Mouse (Mus musculus): ENCODE measurements around the gene Vmn1r13. TPM values are rescaled to one million over a fixed set of nuclear protein-coding genes. Genes with fewer than 3 reads are reported as not detected.

Vmn1r13 gene
- polyA plus RNA-seq (2012; rRNA removed), result 0.01 TPM in 1 of 2 replicates, not detected in the other

DNA sequence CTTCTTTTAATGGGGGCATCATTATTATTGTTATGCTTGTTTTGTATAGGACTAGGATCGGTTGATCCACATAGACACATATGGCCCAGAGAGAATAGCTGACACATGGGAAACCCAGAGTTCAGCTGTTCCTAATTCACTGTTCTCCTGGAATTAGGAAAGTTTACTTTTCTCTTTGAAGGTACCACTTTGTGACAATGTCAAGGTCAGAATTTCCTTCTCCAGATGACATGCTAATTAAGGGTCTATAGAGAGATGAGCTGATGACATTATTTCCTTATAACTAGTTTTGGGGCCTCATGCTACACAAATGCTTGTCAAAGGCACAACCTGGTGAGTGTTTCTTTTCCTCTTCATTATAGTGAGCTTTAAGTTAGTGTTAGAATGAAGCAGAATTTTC is at the start of gene Vmn1r13:
Gene Vmn1r13 (plus strand): TSS at position 301 of the 400 bp plus-strand sequence.

DNA sequence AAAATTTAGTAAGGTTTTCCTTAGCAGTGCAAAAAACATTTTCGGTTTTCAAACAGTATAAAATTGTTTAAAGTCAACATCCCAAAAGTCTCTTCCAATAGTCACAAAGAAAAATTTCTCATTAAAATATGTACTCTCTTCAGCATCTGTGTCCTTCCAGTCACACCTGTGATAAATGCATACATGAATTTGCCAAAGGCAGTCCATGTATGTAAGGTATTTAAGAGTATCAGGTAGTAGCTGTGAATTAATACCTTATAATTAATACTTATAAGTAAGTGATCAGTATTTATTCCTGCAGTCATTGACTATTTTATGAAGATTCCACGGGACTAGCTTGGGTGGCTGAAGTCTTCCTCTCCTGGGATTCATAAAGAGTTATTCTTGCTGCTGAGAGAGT is 46.5 kb upstream of the Vmn1r13 start, which contains the start of gene Vmn1r12:
Gene Vmn1r12 (plus strand): TSS at position 301 of the 400 bp plus-strand sequence.

GRCm38 (mm10) chr6:57231386-57231785 is 28.3 kb downstream of the Vmn1r13 start, which contains the start of gene Vmn1r14:
Gene Vmn1r14 (plus strand): TSS chr6:57231686.

DNA sequence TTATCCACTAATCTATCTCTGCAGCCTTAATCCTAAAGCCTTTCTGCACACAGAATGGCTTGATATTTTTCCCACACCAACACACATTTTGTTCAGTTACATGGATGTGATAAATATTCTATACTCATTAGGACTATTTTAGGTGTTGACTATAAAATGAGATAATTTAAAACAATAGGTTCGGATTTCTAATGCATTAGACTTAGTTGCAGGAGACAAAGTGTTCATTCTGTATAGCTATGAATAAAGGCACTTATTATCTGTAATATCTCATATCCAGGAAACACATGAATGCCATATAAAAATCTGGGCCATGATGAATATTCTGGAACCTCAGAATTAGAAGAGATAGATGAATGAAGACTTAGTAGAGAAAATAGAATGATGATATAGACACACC is 54.6 kb downstream of the Vmn1r13 start, which contains the start of gene Vmn1r15:
Gene Vmn1r15 (plus strand): TSS at position 301 of the 400 bp plus-strand sequence.

Other genes with a start within 250 kb of the Vmn1r13 start
- not detected in 2 replicates for gene Vmn1r5, start 233.0 kb upstream of the Vmn1r13 start, polyA plus RNA-seq (2012; rRNA removed)
- gene Vmn1r6, start 206.0 kb upstream of the Vmn1r13 start, polyA plus RNA-seq (2012; rRNA removed), result not detected in 2 replicates
- not detected in 2 replicates for gene Vmn1r7, start 178.0 kb upstream of the Vmn1r13 start, polyA plus RNA-seq (2012; rRNA removed)
- not detected in 2 replicates for gene Vmn1r8, start 171.0 kb upstream of the Vmn1r13 start, polyA plus RNA-seq (2012; rRNA removed)
- not detected in 2 replicates for gene Vmn1r9, start 136.5 kb upstream of the Vmn1r13 start, polyA plus RNA-seq (2012; rRNA removed)
- not detected in 2 replicates for gene Vmn1r10, start 93.8 kb upstream of the Vmn1r13 start, polyA plus RNA-seq (2012; rRNA removed)
- gene Vmn1r11, start 69.8 kb upstream of the Vmn1r13 start, polyA plus RNA-seq (2012; rRNA removed), result not detected in 2 replicates
- not detected in 2 replicates for gene Vmn1r12, start 46.4 kb upstream of the Vmn1r13 start, polyA plus RNA-seq (2012; rRNA removed)
- not detected in 2 replicates for gene Vmn1r14, start 28.4 kb downstream of the Vmn1r13 start, polyA plus RNA-seq (2012; rRNA removed)
- not detected in 2 replicates for gene Vmn1r15, start 54.7 kb downstream of the Vmn1r13 start, polyA plus RNA-seq (2012; rRNA removed)
- gene Vmn1r16, start 126.2 kb downstream of the Vmn1r13 start, polyA plus RNA-seq (2012; rRNA removed), result not detected in 2 replicates
- not detected in 2 replicates for gene Vmn1r17, start 160.4 kb downstream of the Vmn1r13 start, polyA plus RNA-seq (2012; rRNA removed)
- gene Vmn1r18, start 192.5 kb downstream of the Vmn1r13 start, polyA plus RNA-seq (2012; rRNA removed), result not detected in 2 replicates
- not detected in 2 replicates for gene Vmn1r19, start 200.5 kb downstream of the Vmn1r13 start, polyA plus RNA-seq (2012; rRNA removed)
- gene Vmn1r20, start 225.6 kb downstream of the Vmn1r13 start, polyA plus RNA-seq (2012; rRNA removed), result not detected in 2 replicates